Mouse (Mus musculus) heart, embryonic 15.5 days (tissue): ENCODE measurements around the gene Car15. TPM values are rescaled to one million over a fixed set of nuclear protein-coding genes. Genes with fewer than 3 reads are reported as not detected.

ENCODE experiments used
- ATAC-seq: fragments of 200-750 bp; cut with Nextera tagmentation; replicated peaks from 2 replicates; pipeline ENCODE4 v1.8.0; 2017; ENCODE audit warnings: low read depth, moderate TSS enrichment; ENCODE audit not compliant: insufficient number of reproducible peaks, insufficient read depth, low FRiP score
- H3K27ac ChIP-seq: fragments of 300-500 bp; sonication (generic); 2 replicates; pipeline ENCODE4 v1.5.1; 2015; ENCODE audit warnings: mild to moderate bottlenecking, inconsistent platforms
- H3K27me3 ChIP-seq: fragments of 300-500 bp; sonication (generic); 2 replicates; pipeline ENCODE4 v1.6.1; 2015; ENCODE audit warnings: inconsistent platforms
- H3K36me3 ChIP-seq: fragments of 300-500 bp; sonication (generic); 2 replicates; pipeline ENCODE4 v1.6.1; 2015; ENCODE audit warnings: mild to moderate bottlenecking, inconsistent platforms
- H3K4me1 ChIP-seq: fragments of 300-500 bp; sonication (generic); replicated peaks from 2 replicates; pipeline ENCODE4 v1.6.1; 2015; ENCODE audit warnings: inconsistent platforms
- H3K4me2 ChIP-seq: fragments of 300-500 bp; sonication (generic); 2 replicates; pipeline ENCODE4 v1.6.1; 2015; ENCODE audit warnings: inconsistent platforms, mild to moderate bottlenecking, moderate library complexity
- H3K4me3 ChIP-seq: fragments of 300-500 bp; sonication (generic); 2 replicates; pipeline ENCODE4 v1.5.1; 2015; ENCODE audit warnings: mild to moderate bottlenecking, inconsistent platforms
- H3K9ac ChIP-seq: fragments of 300-500 bp; sonication (generic); 2 replicates; pipeline ENCODE4 v1.6.1; 2015; ENCODE audit warnings: mild to moderate bottlenecking, inconsistent platforms
- H3K9me3 ChIP-seq: fragments of 300-500 bp; sonication (generic); replicated peaks from 2 replicates; pipeline ENCODE4 v1.6.1; 2016; ENCODE audit warnings: inconsistent platforms
- WGBS: fragments of 180-500 bp; shearing (Covaris S2); methylation state at CpG from one replicate; pipeline ENCODE4 v1.1.7; 2015; ENCODE audit warnings: mixed read lengths; 5-methylcytosine and 5-hydroxymethylcytosine counted together
- polyA plus RNA-seq: library from polyadenylated mRNA; unstranded; fragments of >200 nt; fragmentation: Nextera tagmentation; extraction: Ambion mirVana; gene quantifications from 2 replicates; pipeline ENCODE4 v1.2.1, GENCODE M21; 2015

The Car15 gene
- polyA plus RNA-seq, 1 experiment from 2014 or later: 1.5 TPM

GRCm38 (mm10) chr16:17853263-17853662, 15.1 kb upstream of the Car15 start:
- no peaks in the 10 kb centered on the region for H3K27me3 ChIP-seq
- 82% methylated on average over 2 of the region's 2 CpGs for WGBS
- H3K9ac ChIP-seq: no peak overlapping the region
- H3K9me3 ChIP-seq: no peaks in the 10 kb centered on the region
- H3K4me3 ChIP-seq: no peak overlapping the region
- no peak overlapping the region for H3K27ac ChIP-seq
- ATAC-seq: no peak
- no peaks in the 10 kb centered on the region for H3K4me1 ChIP-seq
- H3K36me3 ChIP-seq: peaks cover 80% of the 10 kb centered on the region
- no peak overlapping the region for H3K4me2 ChIP-seq

GRCm38 (mm10) chr16:17851860-17852259, 13.7 kb upstream of the Car15 start:
- H3K27me3 ChIP-seq: no peaks in the 10 kb centered on the region
- no peak overlapping the region for H3K4me3 ChIP-seq
- no peak overlapping the region for H3K27ac ChIP-seq
- 91% methylated on average over 1 of the region's 1 CpGs for WGBS
- H3K4me1 ChIP-seq: no peaks in the 10 kb centered on the region
- H3K4me2 ChIP-seq: no peak overlapping the region
- H3K9ac ChIP-seq: no peak overlapping the region
- H3K36me3 ChIP-seq: peaks cover 75% of the 10 kb centered on the region
- no peak for ATAC-seq
- no peaks in the 10 kb centered on the region for H3K9me3 ChIP-seq

GRCm38 (mm10) chr16:17851331-17851730, 13.2 kb upstream of the Car15 start:
- H3K27ac ChIP-seq: no peak overlapping the region
- peaks cover 73% of the 10 kb centered on the region for H3K36me3 ChIP-seq
- no peak overlapping the region for H3K9ac ChIP-seq
- H3K4me3 ChIP-seq: no peak overlapping the region
- no peak for ATAC-seq
- no peaks in the 10 kb centered on the region for H3K4me1 ChIP-seq
- no peaks in the 10 kb centered on the region for H3K27me3 ChIP-seq
- WGBS: 96% methylated on average over 5 of the region's 5 CpGs
- no peak overlapping the region for H3K4me2 ChIP-seq
- no peaks in the 10 kb centered on the region for H3K9me3 ChIP-seq

- Histone ChIP-seq H3K9me3 (no peaks in the 10 kb centered on the region), H3K9ac (no peak overlapping the region), H3K4me3 (no peak overlapping the region), H3K36me3 (peaks cover 75% of the 10 kb centered on the region), H3K4me2 (no peak overlapping the region), H3K27ac (no peak overlapping the region), H3K4me1 (no peaks in the 10 kb centered on the region), H3K27me3 (no peaks in the 10 kb centered on the region)
- 73% methylated on average over 6 of the region's 6 CpGs for WGBS
- ATAC-seq: no peak
These were observed 11.3 kb upstream of the Car15 start for GRCm38 (mm10) chr16:17849486-17849885.

GRCm38 (mm10) chr16:17848928-17849327, 10.8 kb upstream of the Car15 start:
- H3K9ac ChIP-seq: no peak overlapping the region
- H3K4me2 ChIP-seq: no peak overlapping the region
- no peaks in the 10 kb centered on the region for H3K9me3 ChIP-seq
- ATAC-seq: no peak
- H3K27me3 ChIP-seq: no peaks in the 10 kb centered on the region
- no peak overlapping the region for H3K27ac ChIP-seq
- peaks cover 75% of the 10 kb centered on the region for H3K36me3 ChIP-seq
- no peak overlapping the region for H3K4me3 ChIP-seq
- H3K4me1 ChIP-seq: no peaks in the 10 kb centered on the region
- WGBS: 24% methylated on average over 1 of the region's 1 CpGs

- Histone ChIP-seq H3K36me3 (peaks cover 76% of the 10 kb centered on the region), H3K4me3 (no peak overlapping the region), H3K4me2 (no peak overlapping the region), H3K4me1 (no peaks in the 10 kb centered on the region), H3K9ac (no peak overlapping the region), H3K9me3 (no peaks in the 10 kb centered on the region), H3K27me3 (no peaks in the 10 kb centered on the region), H3K27ac (no peak overlapping the region)
- WGBS: 85% methylated on average over 6 of the region's 6 CpGs
- ATAC-seq: no peak
These were observed 10.3 kb upstream of the Car15 start for GRCm38 (mm10) chr16:17848431-17848830.

GRCm38 (mm10) chr16:17843701-17844365, 5.7 kb upstream of the Car15 start:
- H3K27ac ChIP-seq: no peak overlapping the region
- WGBS: 89% methylated on average over 10 of the region's 10 CpGs
- H3K36me3 ChIP-seq: peaks cover 73% of the 10 kb centered on the region
- H3K27me3 ChIP-seq: no peaks in the 10 kb centered on the region
- H3K4me1 ChIP-seq: no peaks in the 10 kb centered on the region
- H3K9ac ChIP-seq: no peak overlapping the region
- H3K4me2 ChIP-seq: no peak overlapping the region
- no peaks in the 10 kb centered on the region for H3K9me3 ChIP-seq
- no peak for ATAC-seq
- H3K4me3 ChIP-seq: no peak overlapping the region

GRCm38 (mm10) chr16:17842437-17842836, 4.3 kb upstream of the Car15 start:
- H3K9me3 ChIP-seq: no peaks in the 10 kb centered on the region
- no peak overlapping the region for H3K27ac ChIP-seq
- no peak for ATAC-seq
- H3K9ac ChIP-seq: no peak overlapping the region
- H3K4me2 ChIP-seq: no peak overlapping the region
- H3K36me3 ChIP-seq: peaks cover 64% of the 10 kb centered on the region
- 89% methylated on average over 7 of the region's 7 CpGs for WGBS
- peaks cover 5% of the 10 kb centered on the region; the same call in 1 of the 2 replicates for H3K27me3 ChIP-seq
- no peak overlapping the region for H3K4me3 ChIP-seq
- H3K4me1 ChIP-seq: no peaks in the 10 kb centered on the region

- no peaks in the 10 kb centered on the region for H3K9me3 ChIP-seq
- H3K27me3 ChIP-seq: peaks cover 29% of the 10 kb centered on the region
- H3K4me2 ChIP-seq: no peak overlapping the region
- H3K4me3 ChIP-seq: no peak overlapping the region
- no peak overlapping the region for H3K9ac ChIP-seq
- WGBS: 87% methylated on average over 4 of the region's 4 CpGs
- ATAC-seq: no peak
- H3K27ac ChIP-seq: no peak overlapping the region
- peaks cover 43% of the 10 kb centered on the region for H3K36me3 ChIP-seq
- no peaks in the 10 kb centered on the region for H3K4me1 ChIP-seq
These were observed 1.8 kb upstream of the Car15 start for GRCm38 (mm10) chr16:17839976-17840375.

- Histone ChIP-seq H3K4me3 (no peak overlapping the region), H3K4me1 (peaks cover 18% of the 10 kb centered on the region), H3K27ac (no peak overlapping the region), H3K36me3 (no peaks in the 10 kb centered on the region), H3K9me3 (no peaks in the 10 kb centered on the region), H3K27me3 (peaks cover 74% of the 10 kb centered on the region), H3K4me2 (no peak overlapping the region), H3K9ac (no peak overlapping the region)
- ATAC-seq: no peak
- WGBS: 38% methylated on average over 13 of the region's 13 CpGs
These were observed 2.7 kb downstream of the Car15 start for GRCm38 (mm10) chr16:17835481-17835880.

- peaks cover 18% of the 10 kb centered on the region for H3K4me1 ChIP-seq
- H3K27ac ChIP-seq: no peak overlapping the region
- no peak for ATAC-seq
- no peaks in the 10 kb centered on the region for H3K36me3 ChIP-seq
- whole genome bisulfite sequencing: 44% methylated on average over 7 of the region's 7 CpGs
- H3K27me3 ChIP-seq: peaks cover 84% of the 10 kb centered on the region
- peak overlapping the region; percentile 99 for H3K4me2 ChIP-seq
- no peak overlapping the region for H3K9ac ChIP-seq
- H3K4me3 ChIP-seq: peak overlapping the region; percentile 61
- H3K9me3 ChIP-seq: no peaks in the 10 kb centered on the region
These were observed 3.6 kb downstream of the Car15 start for GRCm38 (mm10) chr16:17834543-17834942.

GRCm38 (mm10) chr16:17833681-17834399, 4.3 kb downstream of the Car15 start:
- Histone ChIP-seq H3K9me3 (no peaks in the 10 kb centered on the region), H3K9ac (peak overlapping the region; percentile 44), H3K36me3 (no peaks in the 10 kb centered on the region), H3K27me3 (peaks cover 86% of the 10 kb centered on the region), H3K4me3 (peak overlapping the region; percentile 61), H3K4me1 (peaks cover 18% of the 10 kb centered on the region), H3K4me2 (peak overlapping the region; percentile 99), H3K27ac (no peak overlapping the region)
- ATAC-seq: peak; percentile 28; the same call in 1 of the 2 replicates
- under 1% methylated on average over 70 of the region's 103 CpGs for WGBS
